Mouse (Mus musculus): ENCODE results near the gene BC100530.
"Not testable (repeated sequence)": the region's sequence is repeated elsewhere in the genome, so short reads cannot be mapped to it uniquely, and the experiment has no call there.

The BC100530 gene

DNA sequence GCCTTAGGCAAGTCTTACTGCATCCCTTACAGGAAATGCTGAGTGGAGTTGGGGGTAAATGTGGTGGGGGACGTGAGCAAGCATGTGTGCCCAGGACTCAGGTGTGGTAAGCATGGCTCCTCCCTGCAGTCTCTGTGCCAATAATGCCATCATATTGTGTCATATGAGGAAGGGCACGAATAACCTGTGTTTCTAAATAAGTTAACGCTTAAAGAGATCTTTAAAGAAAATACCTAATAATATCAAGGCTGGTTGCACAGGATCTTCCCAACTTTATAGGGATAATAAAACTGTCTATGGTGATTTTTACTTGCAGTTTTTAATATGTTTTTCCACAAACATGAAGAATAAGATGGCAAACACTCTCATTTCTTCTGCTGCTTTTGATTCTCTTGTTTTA is at the start of gene BC100530:
TSS of gene BC100530 (minus strand) at position 101 of the 400 bp plus-strand sequence.
- in situ Hi-C loops (cut with MboI): not testable (repeated sequence)

DNA sequence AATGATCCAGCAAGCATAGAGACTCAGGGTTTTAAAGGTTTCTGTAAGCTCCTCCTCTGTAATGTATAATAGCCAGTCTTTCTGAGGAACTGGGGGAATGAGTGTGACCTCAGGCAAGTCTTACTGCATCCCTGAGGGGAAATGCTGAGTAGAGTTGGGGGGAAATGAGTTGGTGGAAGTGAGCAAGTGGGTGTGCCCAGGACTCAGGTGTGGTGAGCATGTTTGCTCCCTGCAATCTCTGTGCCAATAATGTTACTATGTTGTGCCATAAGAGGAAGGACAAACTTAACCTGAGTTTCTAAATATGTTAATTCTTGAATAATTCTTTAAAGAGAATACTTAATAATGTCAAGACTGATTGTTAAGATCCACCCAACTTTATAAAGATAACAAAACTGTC is 40.8 kb upstream of the BC100530 start, which contains the start of gene Stfa2:
TSS of gene Stfa2 (minus strand) at position 101 of the 400 bp plus-strand sequence.
- in situ Hi-C loops (cut with MboI): no loop called here

DNA sequence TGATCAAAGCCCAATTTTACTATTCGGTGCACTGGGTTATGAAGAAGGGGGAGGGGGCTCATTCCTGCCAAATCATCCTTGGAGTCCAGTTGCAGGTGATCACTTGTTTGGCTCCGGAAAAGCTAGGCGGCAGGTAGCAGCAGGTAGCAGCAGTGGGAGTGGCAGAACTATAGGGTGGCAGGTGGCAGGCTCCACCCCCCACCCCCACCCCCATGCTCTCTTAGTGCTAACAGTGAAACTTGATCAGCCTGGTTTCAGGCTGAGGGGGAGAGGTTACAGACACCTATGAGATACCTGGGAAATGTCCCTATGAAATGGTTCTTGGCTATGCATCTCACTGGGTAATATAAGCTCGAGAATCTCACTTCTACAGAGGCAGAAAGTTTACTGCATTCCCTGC is 21.5 kb upstream of the BC100530 start:
- in situ Hi-C loops (cut with MboI): no loop called here

DNA sequence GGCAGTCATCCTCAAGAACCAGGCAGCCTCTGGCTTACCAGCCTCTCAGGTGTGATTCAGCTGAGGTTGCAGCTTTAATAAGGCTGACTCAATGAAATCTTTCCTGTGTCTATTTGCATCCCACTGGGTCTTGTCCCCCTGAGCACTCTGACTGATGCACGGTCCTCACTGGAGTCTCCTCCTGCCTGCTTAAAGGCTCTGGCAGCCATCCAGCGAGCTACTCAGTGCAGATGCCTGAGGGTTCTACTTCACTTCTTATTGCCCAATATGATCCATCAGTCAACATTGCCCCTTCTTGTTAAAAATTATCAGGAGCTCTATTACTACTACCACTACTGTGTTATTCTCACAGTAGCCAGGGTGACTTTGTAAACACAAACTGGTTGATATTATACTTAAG is 30.4 kb downstream of the BC100530 start:
- in situ Hi-C loops (cut with MboI): no loop called here

DNA sequence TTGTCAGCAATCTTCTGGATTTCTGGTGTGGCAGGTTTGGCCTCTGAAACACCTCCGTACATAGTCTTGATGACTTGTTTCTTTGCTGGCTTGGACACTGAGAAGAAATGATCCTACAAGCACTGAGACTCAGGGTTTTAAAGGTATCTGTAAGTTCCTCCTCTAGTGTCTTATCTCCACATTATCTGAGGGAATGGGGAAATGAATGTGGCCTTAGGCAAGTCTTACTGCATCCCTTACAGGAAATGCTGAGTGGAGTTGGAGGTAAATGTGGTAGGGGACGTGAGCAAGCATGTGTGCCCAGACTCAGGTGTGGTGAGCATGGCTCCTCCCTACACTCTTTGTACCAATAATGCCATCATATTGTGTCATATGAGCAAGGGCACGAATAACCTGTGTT is 33.3 kb downstream of the BC100530 start, which contains the start of gene BC117090:
TSS of gene BC117090 (minus strand) at position 101 of the 400 bp plus-strand sequence.
- in situ Hi-C loops (cut with MboI): no loop called here

DNA sequence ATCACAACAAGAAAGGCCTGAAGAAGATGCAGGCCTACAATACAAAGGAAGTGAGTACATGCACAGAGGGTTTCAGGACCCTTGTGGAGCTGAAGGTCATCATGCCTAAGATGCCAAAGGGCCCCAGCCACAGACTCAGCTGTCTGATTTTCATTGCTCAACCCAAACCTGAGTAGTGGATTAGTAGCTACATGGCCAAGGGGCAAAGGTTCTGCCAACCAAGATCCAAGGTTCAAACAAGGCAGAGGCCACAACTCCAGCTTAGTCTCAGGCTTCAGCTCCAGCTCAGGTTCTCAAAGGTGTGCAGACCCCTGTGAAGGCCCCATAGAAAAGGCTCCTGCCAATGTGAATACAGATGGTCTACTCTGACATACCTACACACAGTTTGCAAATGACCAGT is 48.3 kb downstream of the BC100530 start:
- in situ Hi-C loops (cut with MboI): no loop called here

DNA sequence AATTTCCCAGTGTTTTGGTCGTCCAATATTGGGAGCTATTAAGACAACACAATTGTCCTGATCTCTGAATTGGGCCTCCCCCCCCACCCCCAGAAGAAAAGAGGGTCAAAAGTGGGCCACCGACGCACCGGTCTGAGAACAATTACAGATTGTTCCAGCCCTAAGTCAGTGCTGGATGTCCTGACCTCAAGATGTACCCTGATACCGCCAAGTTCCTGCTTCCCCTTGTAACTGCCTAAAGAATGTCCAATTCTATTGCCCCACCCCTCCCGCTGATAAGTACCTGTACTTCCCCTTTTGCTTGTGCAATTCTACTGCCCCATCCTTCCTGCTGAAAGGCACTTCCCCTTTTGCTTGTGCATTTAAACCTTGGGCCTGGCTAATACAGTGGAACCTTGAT is 51.4 kb downstream of the BC100530 start:
- in situ Hi-C loops (cut with MboI): not testable (repeated sequence)
